Mouse (Mus musculus) embryo, embryonic 9.5 days (tissue): ENCODE measurements around the gene Gm20708.
A peak's percentile ranks its signal among the peaks of the same experiment; 100 is the strongest.

Experiments
- DNase-seq: peaks from one replicate; pipeline ENCODE4 v3.0.0-alpha.2; 2017; ENCODE audit errors: extremely low spot score

The Gm20708 gene

GRCm38 (mm10) chr11:117863174-117863856, 53.8 kb downstream of the Gm20708 start:
- no peak for DNase-seq

- DNase-seq: no peak
Observed at GRCm38 (mm10) chr11:117864805-117865204, 55.3 kb downstream of the Gm20708 start.

- peak; percentile 47 for DNase-seq
Observed at GRCm38 (mm10) chr11:117865988-117866387, 56.5 kb downstream of the Gm20708 start.

GRCm38 (mm10) chr11:117870688-117871365, 61.4 kb downstream of the Gm20708 start:
- peak; percentile 78 for DNase-seq

GRCm38 (mm10) chr11:117871376-117871775, 61.9 kb downstream of the Gm20708 start:
- no peak for DNase-seq

- DNase-seq: no peak
Observed at GRCm38 (mm10) chr11:117871911-117872584, 62.6 kb downstream of the Gm20708 start.

GRCm38 (mm10) chr11:117872861-117873608, 63.6 kb downstream of the Gm20708 start, which contains the start of gene Tha1:
Gene Tha1 (minus strand): TSS chr11:117873481.
- DNase-seq: peak; percentile 86

- DNase-seq: no peak
Observed at GRCm38 (mm10) chr11:117874419-117874818, 65.0 kb downstream of the Gm20708 start.

- no peak for DNase-seq
Observed at GRCm38 (mm10) chr11:117875681-117876080, 66.2 kb downstream of the Gm20708 start.

GRCm38 (mm10) chr11:117877917-117878745, 68.7 kb downstream of the Gm20708 start:
- DNase-seq: no peak

GRCm38 (mm10) chr11:117878892-117879291, 69.4 kb downstream of the Gm20708 start:
- DNase-seq: no peak

GRCm38 (mm10) chr11:117879676-117880075, 70.2 kb downstream of the Gm20708 start:
- DNase-seq: no peak

- no peak for DNase-seq
Observed at GRCm38 (mm10) chr11:117880336-117880976, 71.0 kb downstream of the Gm20708 start.

- no peak for DNase-seq
Observed at GRCm38 (mm10) chr11:117880977-117881358, 71.5 kb downstream of the Gm20708 start.

GRCm38 (mm10) chr11:117881787-117882186, 72.3 kb downstream of the Gm20708 start:
- no peak for DNase-seq

- DNase-seq: no peak
Observed at GRCm38 (mm10) chr11:117882208-117882607, 72.7 kb downstream of the Gm20708 start.

- DNase-seq: no peak
Observed at GRCm38 (mm10) chr11:117886000-117886399, 76.5 kb downstream of the Gm20708 start.

- no peak for DNase-seq
Observed at GRCm38 (mm10) chr11:117888168-117888852, 78.8 kb downstream of the Gm20708 start.

GRCm38 (mm10) chr11:117888853-117889822, 79.7 kb downstream of the Gm20708 start:
- peak; percentile 54 for DNase-seq
